Mouse (Mus musculus) forebrain, embryonic 11.5 days (tissue): ENCODE data around the gene Olr1. TPM values are rescaled to one million over a fixed set of nuclear protein-coding genes. Genes with fewer than 3 reads are reported as not detected.

Experiments
- ATAC-seq: fragments of 200-750 bp; cut with Nextera tagmentation; replicated peaks from 2 replicates; pipeline ENCODE4 v1.8.0; 2017; ENCODE audit warnings: moderate TSS enrichment; ENCODE audit not compliant: low FRiP score
- DNase-seq: peaks from one replicate; pipeline ENCODE4 v3.0.0-alpha.2; 2017; ENCODE audit warnings: low spot score
- H3K27ac ChIP-seq: fragments of 300-500 bp; sonication (generic); 2 replicates; pipeline ENCODE4 v1.5.1; 2014; ENCODE audit warnings: low read depth, low read length
- H3K27me3 ChIP-seq: fragments of 300-500 bp; sonication (generic); 2 replicates; pipeline ENCODE4 v1.6.1; 2014; ENCODE audit warnings: mild to moderate bottlenecking, low read length, mixed read lengths; ENCODE audit not compliant: control insufficient read depth, insufficient read depth
- H3K36me3 ChIP-seq: fragments of 300-500 bp; sonication (generic); 2 replicates; pipeline ENCODE4 v1.6.1; 2014; ENCODE audit warnings: mild to moderate bottlenecking, low read length, moderate library complexity, mixed read lengths; ENCODE audit not compliant: control insufficient read depth, insufficient read depth
- H3K4me1 ChIP-seq: fragments of 300-500 bp; sonication (generic); replicated peaks from 2 replicates; pipeline ENCODE4 v1.6.1; 2014; ENCODE audit warnings: low read length, mixed read lengths; ENCODE audit not compliant: control insufficient read depth, insufficient read depth
- H3K4me2 ChIP-seq: fragments of 300-500 bp; sonication (generic); 2 replicates; pipeline ENCODE4 v1.6.1; 2014; ENCODE audit warnings: low read depth, mild to moderate bottlenecking, low read length, moderate library complexity, mixed read lengths; ENCODE audit not compliant: severe bottlenecking
- H3K4me3 ChIP-seq: fragments of 300-500 bp; sonication (generic); 2 replicates; pipeline ENCODE4 v1.5.1; 2014; ENCODE audit warnings: low read depth, low read length
- H3K9ac ChIP-seq: fragments of 300-500 bp; sonication (generic); 2 replicates; pipeline ENCODE4 v1.6.1; 2014; ENCODE audit warnings: low read length
- H3K9me3 ChIP-seq: fragments of 300-500 bp; sonication (generic); 2 replicates; pipeline ENCODE4 v1.6.1; 2016; ENCODE audit warnings: low read length, mixed read lengths; ENCODE audit not compliant: control insufficient read depth
- WGBS: fragments of 180-500 bp; shearing (Covaris S2); extraction: QIAGEN DNeasy Blood & Tissue Kit; methylation state at CpG from one replicate; pipeline ENCODE4 v1.1.7; 2014; 5-methylcytosine and 5-hydroxymethylcytosine counted together
- polyA plus RNA-seq: library from polyadenylated mRNA; unstranded; fragments of >200 nt; fragmentation: Nextera tagmentation; extraction: Ambion mirVana; gene quantifications from 2 replicates; pipeline ENCODE4 v1.2.1, GENCODE M21; 2014

The Olr1 gene
- polyA plus RNA-seq, 1 experiment from 2014 or later: not detected

DNA sequence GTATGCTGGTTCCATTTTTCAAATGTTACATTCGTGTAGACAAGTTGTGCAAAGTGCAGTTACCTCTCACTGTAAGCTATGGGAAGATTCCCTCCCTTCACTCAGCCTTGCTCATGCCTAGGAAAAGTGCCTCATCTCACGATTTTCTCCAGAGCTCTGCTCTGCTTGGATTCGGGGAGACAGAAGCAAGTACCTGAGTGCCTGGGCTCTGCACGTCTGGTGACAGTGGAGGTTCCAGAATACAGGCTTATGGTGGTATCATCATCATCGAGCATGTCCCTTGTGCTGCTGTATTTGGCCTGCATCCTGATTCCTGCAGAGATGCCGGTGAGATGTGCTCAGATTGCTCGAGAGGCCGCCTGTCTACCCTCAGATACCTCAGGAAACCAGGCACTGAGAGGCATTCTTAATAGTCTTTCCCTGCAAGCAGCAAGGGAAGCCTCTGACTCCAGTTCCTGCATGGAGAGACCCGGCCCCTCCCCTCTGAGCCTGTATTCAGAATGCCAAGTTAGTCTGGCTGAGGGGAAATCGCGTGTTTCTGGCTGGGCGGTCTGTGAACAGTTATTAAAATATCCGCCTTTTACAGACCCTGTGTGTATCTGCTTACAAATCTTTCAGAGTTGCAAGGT is 55.4 kb downstream of the Olr1 start, which contains the start of gene Clec1a:
Gene Clec1a (minus strand): TSS at position 590 of the 629 bp plus-strand sequence.
- Histone ChIP-seq H3K4me1 (no peaks in the 10 kb centered on the region), H3K36me3 (no peaks in the 10 kb centered on the region), H3K9ac (no peak within 1 kb of the TSS), H3K27ac (no peak within 1 kb of the TSS), H3K4me3 (no peak within 1 kb of the TSS), H3K9me3 (no peaks in the 10 kb centered on the region), H3K4me2 (no peak within 1 kb of the TSS), H3K27me3 (no peaks in the 10 kb centered on the region)
- DNase-seq (no peak), ATAC-seq (no peak)
- 57% methylated on average over 13 of the region's 13 CpGs for WGBS

GRCm38 (mm10) chr6:129449743-129450142 is 57.2 kb downstream of the Olr1 start:
- ATAC-seq: no peak
- Histone ChIP-seq H3K36me3 (no peaks in the 10 kb centered on the region), H3K4me2 (no peak overlapping the region), H3K4me1 (no peaks in the 10 kb centered on the region), H3K27me3 (no peaks in the 10 kb centered on the region), H3K4me3 (no peak overlapping the region), H3K9me3 (no peaks in the 10 kb centered on the region), H3K9ac (no peak overlapping the region), H3K27ac (no peak overlapping the region)
- 85% methylated on average over 6 of the region's 6 CpGs for WGBS
- no peak for DNase-seq

GRCm38 (mm10) chr6:129438033-129438432 is 68.9 kb downstream of the Olr1 start:
- Histone ChIP-seq H3K4me1 (no peaks in the 10 kb centered on the region), H3K36me3 (no peaks in the 10 kb centered on the region), H3K9me3 (no peaks in the 10 kb centered on the region), H3K27me3 (no peaks in the 10 kb centered on the region), H3K4me2 (no peak overlapping the region), H3K9ac (no peak overlapping the region), H3K4me3 (no peak overlapping the region), H3K27ac (no peak overlapping the region)
- no peak for ATAC-seq
- 88% methylated on average over 2 of the region's 2 CpGs for WGBS
- DNase-seq: no peak

GRCm38 (mm10) chr6:129436025-129436424 is 70.9 kb downstream of the Olr1 start:
- ATAC-seq: no peak
- no peak for DNase-seq
- 92% methylated on average over 3 of the region's 3 CpGs for WGBS
- no peaks in the 10 kb centered on the region for H3K36me3 ChIP-seq
- H3K9ac ChIP-seq: no peak overlapping the region
- no peak overlapping the region for H3K4me3 ChIP-seq
- no peak overlapping the region for H3K4me2 ChIP-seq
- no peaks in the 10 kb centered on the region for H3K4me1 ChIP-seq
- H3K27ac ChIP-seq: no peak overlapping the region
- H3K9me3 ChIP-seq: no peaks in the 10 kb centered on the region
- no peaks in the 10 kb centered on the region for H3K27me3 ChIP-seq

Other genes with a start within 250 kb of the Olr1 start
- not detected in 2 replicates for gene Cd69, start 231.7 kb downstream of the Olr1 start, polyA plus RNA-seq
- not detected in 2 replicates for gene 4922502D21Rik, start 175.4 kb downstream of the Olr1 start, polyA plus RNA-seq
- gene Clec12a, start 164.5 kb downstream of the Olr1 start, polyA plus RNA-seq: 0.19 and 0.39 TPM in 2 replicates
- not detected in 2 replicates for gene Clec12b, start 121.3 kb downstream of the Olr1 start, polyA plus RNA-seq
- gene Clec1b, start 109.9 kb downstream of the Olr1 start, polyA plus RNA-seq: 7.5 and 12.3 TPM in 2 replicates
- gene Clec9a, start 98.3 kb downstream of the Olr1 start, polyA plus RNA-seq: 0.33 and 0.51 TPM in 2 replicates
- gene Clec1a, start 55.2 kb downstream of the Olr1 start, polyA plus RNA-seq: 0.65 and 0.75 TPM in 2 replicates
- not detected in 2 replicates for gene Tmem52b, start 5.4 kb upstream of the Olr1 start, polyA plus RNA-seq
- 21.5 and 22.4 TPM in 2 replicates for gene Gabarapl1, start 26.0 kb upstream of the Olr1 start, polyA plus RNA-seq
- not detected in 2 replicates for gene Klre1, start 70.7 kb upstream of the Olr1 start, polyA plus RNA-seq
- not detected in 2 replicates for gene Klrd1, start 84.6 kb upstream of the Olr1 start, polyA plus RNA-seq
- 0.16 and 0.23 TPM in 2 replicates for gene Klrk1, start 116.7 kb upstream of the Olr1 start, polyA plus RNA-seq
- gene Klrc3, start 136.2 kb upstream of the Olr1 start, polyA plus RNA-seq: not detected in 2 replicates
- gene Klrc2, start 153.5 kb upstream of the Olr1 start, polyA plus RNA-seq: not detected in 2 replicates
- gene Klrc1, start 171.8 kb upstream of the Olr1 start, polyA plus RNA-seq: not detected in 2 replicates
- not detected in 2 replicates for gene Klri1, start 210.0 kb upstream of the Olr1 start, polyA plus RNA-seq
- gene Klri2, start 233.3 kb upstream of the Olr1 start, polyA plus RNA-seq: not detected in 2 replicates